Mouse (Mus musculus) gonadal fat pad, adult 2 months (tissue): ENCODE measurements around the gene Spr. TPM values are rescaled to one million over a fixed set of nuclear protein-coding genes. Genes with fewer than 3 reads are reported as not detected.
"Not testable (repeated sequence)": the region's sequence is repeated elsewhere in the genome, so short reads cannot be mapped to it uniquely, and the experiment has no call there.

ENCODE experiments used
- DNase-seq: peaks from one replicate; pipeline ENCODE4 v3.0.0-alpha.2; 2012; ENCODE audit warnings: low read depth
- polyA plus RNA-seq: library from polyadenylated mRNA; depleted of rRNA; stranded (reverse); fragments of >200 nt; gene quantifications from 2 replicates; pipeline ENCODE4 v1.2.3, GENCODE M21; 2012; rRNA removed

Spr gene
- polyA plus RNA-seq, 1 experiment = 13.5 TPM

- DNase-seq = not testable (repeated sequence)
These were observed 5.3 kb downstream of the Spr start for GRCm38 (mm10) chr6:85132237-85132636.

- no peak for DNase-seq
These were observed 5.9 kb downstream of the Spr start for GRCm38 (mm10) chr6:85131673-85132072.

GRCm38 (mm10) chr6:85117545-85118511 is 19.7 kb downstream of the Spr start:
- not testable (repeated sequence) for DNase-seq

- DNase-seq = no peak
These were observed 32.4 kb downstream of the Spr start for GRCm38 (mm10) chr6:85105033-85105615.

- no peak for DNase-seq
These were observed 34.2 kb downstream of the Spr start for GRCm38 (mm10) chr6:85103321-85103720.

- no peak for DNase-seq
These were observed 41.1 kb downstream of the Spr start for GRCm38 (mm10) chr6:85096441-85096840.

- DNase-seq = peak; percentile 60
These were observed 50.1 kb downstream of the Spr start for GRCm38 (mm10) chr6:85087425-85087824.

GRCm38 (mm10) chr6:85086645-85087044 is 50.9 kb downstream of the Spr start:
- no peak for DNase-seq

Other genes starting within 250 kb of the Spr start
- 8.4 and 9.2 TPM in 2 replicates for gene Exoc6b, start 68.3 kb downstream of the Spr start, polyA plus RNA-seq
- gene Emx1, start 49.7 kb upstream of the Spr start, polyA plus RNA-seq = 0.16 and 0.38 TPM in 2 replicates
- 8.8 and 18.6 TPM in 2 replicates for gene Sfxn5, start 195.7 kb upstream of the Spr start, polyA plus RNA-seq
- gene Rab11fip5, start 236.9 kb upstream of the Spr start, polyA plus RNA-seq = 21.9 and 22.4 TPM in 2 replicates